Mouse (Mus musculus) liver, embryonic 14.5 days (tissue): ENCODE data around the gene Cadm3. TPM values are rescaled to one million over a fixed set of nuclear protein-coding genes. Genes with fewer than 3 reads are reported as not detected.

Experiments
- ATAC-seq: fragments of 200-750 bp; cut with Nextera tagmentation; 2 replicates; pipeline ENCODE4 v1.8.0; 2017; ENCODE audit warnings: moderate number of reproducible peaks, mild to moderate bottlenecking, moderate library complexity; ENCODE audit not compliant: insufficient read depth
- DNase-seq, 3 experiments: peaks; one replicate each; pipeline ENCODE4 v3.0.0-alpha.2; 2012 to 2013; ENCODE audit warnings: low read depth in 3 of 3, low spot score in 3 of 3
- H3K27ac ChIP-seq: fragments of 300-500 bp; sonication (generic); 2 replicates; pipeline ENCODE4 v1.5.1; 2014; ENCODE audit warnings: moderate library complexity, mild to moderate bottlenecking, control low read depth, inconsistent platforms
- H3K27me3 ChIP-seq: fragments of 300-500 bp; sonication (generic); 2 replicates; pipeline ENCODE4 v1.6.1; 2014; ENCODE audit warnings: mild to moderate bottlenecking, low read length, moderate library complexity; ENCODE audit not compliant: control insufficient read depth, insufficient read depth
- H3K36me3 ChIP-seq: fragments of 300-500 bp; sonication (generic); replicated peaks from 2 replicates; pipeline ENCODE4 v1.6.1; 2014; ENCODE audit warnings: low read depth; ENCODE audit not compliant: control insufficient read depth, insufficient read depth
- H3K4me1 ChIP-seq, 2 experiments: fragments of 200-500 bp in 1 of 2; fragments of 300-500 bp in 1 of 2; sonication (generic) in 1 of 2; replicated peaks; 2 replicates each; pipeline ENCODE4 v1.6.1; 2012 to 2014; ENCODE audit warnings: antibody characterized with exemption in 1 of 2, inconsistent platforms in 1 of 2, low read length in 1 of 2; ENCODE audit not compliant: control insufficient read depth in 2 of 2, insufficient read depth in 2 of 2
- H3K4me2 ChIP-seq: fragments of 300-500 bp; sonication (generic); 2 replicates; pipeline ENCODE4 v1.6.1; 2014; ENCODE audit warnings: low read depth, mild to moderate bottlenecking, control low read depth, moderate library complexity
- H3K4me3 ChIP-seq, 2 experiments: fragments of 200-500 bp in 1 of 2; fragments of 300-500 bp in 1 of 2; sonication (generic) in 1 of 2; 2 replicates each; pipeline ENCODE4 v1.5.1; 2012 to 2014; ENCODE audit warnings: low read depth in 2 of 2, low read length in 2 of 2, mild to moderate bottlenecking in 2 of 2, control low read depth in 1 of 2, inconsistent platforms in 1 of 2, moderate library complexity in 1 of 2; ENCODE audit not compliant: insufficient read depth in 1 of 2
- H3K9ac ChIP-seq: fragments of 300-500 bp; sonication (generic); replicated peaks from 2 replicates; pipeline ENCODE4 v1.6.1; 2014; ENCODE audit warnings: mild to moderate bottlenecking, control low read depth, moderate library complexity
- H3K9me3 ChIP-seq: fragments of 300-500 bp; sonication (generic); 2 replicates; pipeline ENCODE4 v1.6.1; 2016; ENCODE audit warnings: low read length, mixed read lengths; ENCODE audit not compliant: control insufficient read depth
- CTCF ChIP-seq: IDR thresholded peaks from 2 replicates; pipeline ENCODE4 v1.5.1; 2016; ENCODE audit warnings: antibody characterized with exemption, low read depth, control low read depth
- EP300 ChIP-seq: IDR thresholded peaks from 2 replicates; pipeline ENCODE4 v1.6.1; 2016; ENCODE audit warnings: antibody characterized with exemption, low read depth
- WGBS: fragments of 180-500 bp; shearing (Covaris S2); extraction: QIAGEN DNeasy Blood & Tissue Kit; methylation state at CpG from one replicate; pipeline ENCODE4 v1.1.7; 2014; ENCODE audit not compliant: insufficient replicate concordance; 5-methylcytosine and 5-hydroxymethylcytosine counted together
- polyA plus RNA-seq, 2 experiments: library from polyadenylated mRNA; depleted of rRNA in 1 of 2; stranded (reverse) in 1 of 2; unstranded in 1 of 2; fragments of >200 nt; fragmentation: Nextera tagmentation in 1 of 2; extraction: Ambion mirVana in 1 of 2; gene quantifications; 2 replicates each; pipeline versions ENCODE4 v1.2.1 to v1.2.3; 2012 to 2014

The Cadm3 gene
- polyA plus RNA-seq (2012; rRNA removed) = 0.42 and 0.44 TPM in 2 replicates
- polyA plus RNA-seq (2014; fragmentation: Nextera tagmentation; extraction: Ambion mirVana) = 0.87 and 0.89 TPM in 2 replicates

DNA sequence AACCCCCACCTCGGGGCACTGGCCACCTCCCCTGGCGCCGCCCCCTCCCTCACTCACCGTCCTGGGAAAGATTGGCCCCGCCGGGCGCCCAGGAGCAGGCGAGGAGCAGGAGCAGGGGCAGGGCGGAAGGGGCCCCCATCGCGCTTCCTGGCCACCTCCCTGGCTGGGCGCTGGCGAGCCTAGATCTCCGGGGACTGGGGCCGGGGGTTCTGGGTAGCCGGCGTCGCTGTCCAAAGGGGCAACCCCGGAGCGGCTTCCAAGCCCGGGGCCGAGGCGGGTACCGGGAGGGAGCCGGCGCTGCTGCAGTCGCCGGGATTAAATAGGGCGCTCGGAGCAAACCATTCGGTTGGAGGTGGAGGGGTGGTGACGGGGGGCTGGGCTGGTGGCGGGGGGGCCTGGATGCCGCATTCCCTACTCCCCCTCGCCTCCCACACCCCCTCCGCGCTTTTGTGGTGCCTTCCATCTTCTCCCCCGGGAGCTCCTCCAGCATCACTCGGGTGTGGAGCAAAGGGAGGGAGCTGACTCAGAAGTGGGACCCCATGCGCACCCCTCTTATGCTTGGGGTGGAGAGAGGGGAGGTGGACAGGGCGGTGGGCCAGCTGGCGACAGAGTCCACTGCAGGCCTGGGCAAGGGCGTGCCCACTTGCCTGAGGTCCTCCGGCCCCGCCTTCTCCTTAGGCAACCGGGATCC is at the start of gene Cadm3:
Gene Cadm3, minus strand, starts transcription at position 340 of the 691 bp plus-strand sequence.
- Histone ChIP-seq H3K9me3 (no peaks in the 10 kb centered on the region), H3K27me3 (peaks cover 43% of the 10 kb centered on the region), H3K36me3 (no peaks in the 10 kb centered on the region), H3K4me1 (peaks cover 0 to 6% of the 10 kb centered on the region in 2 experiments; a peak in 2 of 4 replicates), H3K9ac (no peak within 1 kb of the TSS), H3K27ac (no peak within 1 kb of the TSS), H3K4me3 (peak within 1 kb of the TSS; percentile 26 to 28; a peak in 3 of 4 replicates), H3K4me2 (peak within 1 kb of the TSS; percentile 29; the same call in 1 of the 2 replicates)
- WGBS = 3% methylated on average over 45 of the region's 46 CpGs
- TF ChIP-seq EP300 (no peak), CTCF (no peak)
- peak; percentile 17; the same call in 1 of the 2 replicates for ATAC-seq
- DNase-seq = no peak

- no peak overlapping the region for H3K4me3 ChIP-seq
- no peaks in the 10 kb centered on the region for H3K27me3 ChIP-seq
- peaks cover 0 to 2% of the 10 kb centered on the region in 2 experiments; a peak in 1 of 4 replicates for H3K4me1 ChIP-seq
- no peak overlapping the region for H3K4me2 ChIP-seq
- no peaks in the 10 kb centered on the region for H3K36me3 ChIP-seq
- 51% methylated on average over 3 of the region's 3 CpGs for WGBS
- H3K9ac ChIP-seq = no peak overlapping the region
- TF ChIP-seq EP300 (no peak), CTCF (no peak)
- ATAC-seq (no peak), DNase-seq (no peak)
- no peak overlapping the region for H3K27ac ChIP-seq
- no peaks in the 10 kb centered on the region for H3K9me3 ChIP-seq
Observed at GRCm38 (mm10) chr1:173414631-173415030, 47.1 kb upstream of the Cadm3 start.

- H3K4me3 ChIP-seq = no peak overlapping the region
- WGBS = 45% methylated on average over 4 of the region's 4 CpGs
- DNase-seq (no peak), ATAC-seq (no peak)
- H3K36me3 ChIP-seq = no peaks in the 10 kb centered on the region
- no peaks in the 10 kb centered on the region for H3K27me3 ChIP-seq
- TF ChIP-seq CTCF = no peak
- no peak for TF ChIP-seq EP300
- no peak overlapping the region for H3K27ac ChIP-seq
- no peak overlapping the region for H3K4me2 ChIP-seq
- no peaks in the 10 kb centered on the region for H3K9me3 ChIP-seq
- no peaks in the 10 kb centered on the region; a peak in 1 of 4 replicates for H3K4me1 ChIP-seq
- no peak overlapping the region for H3K9ac ChIP-seq
Observed at GRCm38 (mm10) chr1:173411863-173412262, 44.4 kb upstream of the Cadm3 start.

DNA sequence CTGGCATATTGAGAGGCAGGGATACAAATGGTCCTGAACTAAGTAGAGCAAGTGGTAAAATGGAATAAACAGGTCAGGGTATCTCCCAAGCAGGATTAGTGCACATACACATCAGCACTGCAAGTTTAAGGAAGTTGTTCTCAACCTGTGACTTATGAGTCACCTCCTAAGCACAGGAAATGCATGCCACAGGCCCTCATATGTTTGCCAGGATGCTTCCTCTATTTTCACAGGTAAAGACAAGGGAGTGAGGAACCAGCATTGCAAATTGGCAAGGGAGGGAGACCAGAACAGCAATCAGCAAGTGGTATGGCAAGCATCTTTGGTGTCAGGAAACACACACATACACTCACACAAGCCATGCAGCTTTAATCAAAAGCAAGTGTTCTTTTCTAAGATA is 41.6 kb upstream of the Cadm3 start:
- Histone ChIP-seq H3K27ac (no peak overlapping the region), H3K4me3 (no peak overlapping the region), H3K4me1 (no peaks in the 10 kb centered on the region), H3K9me3 (no peaks in the 10 kb centered on the region), H3K9ac (no peak overlapping the region), H3K36me3 (no peaks in the 10 kb centered on the region), H3K4me2 (no peak overlapping the region), H3K27me3 (no peaks in the 10 kb centered on the region)
- no peak for TF ChIP-seq EP300
- TF ChIP-seq CTCF = no peak
- DNase-seq = no peak
- ATAC-seq = no peak

GRCm38 (mm10) chr1:173404696-173405309 is 37.3 kb upstream of the Cadm3 start:
- H3K27ac ChIP-seq = no peak overlapping the region
- 78% methylated on average over 5 of the region's 5 CpGs for WGBS

More at GRCm38 (mm10) chr1:173404696-173405309, 37.3 kb upstream of the Cadm3 start:
- Histone ChIP-seq H3K4me2 (no peak overlapping the region), H3K27me3 (no peaks in the 10 kb centered on the region), H3K9ac (no peak overlapping the region), H3K4me3 (no peak overlapping the region), H3K9me3 (no peaks in the 10 kb centered on the region), H3K36me3 (no peaks in the 10 kb centered on the region), H3K4me1 (no peaks in the 10 kb centered on the region)
- TF ChIP-seq CTCF (no peak), EP300 (no peak)
- ATAC-seq (no peak), DNase-seq (no peak)
